Mouse (Mus musculus): ENCODE data around the gene Ipmk. TPM values are rescaled to one million over a fixed set of nuclear protein-coding genes. Genes with fewer than 3 reads are reported as not detected.
"Not testable (repeated sequence)": the region's sequence is repeated elsewhere in the genome, so short reads cannot be mapped to it uniquely, and the experiment has no call there.

The Ipmk gene
- total and polyA plus RNA-seq, 3 experiments, result 14.7 to 27.1 (median 23.8) TPM

GRCm38 (mm10) chr10:71448284-71448683, 100.7 kb downstream of the Ipmk start:
- Histone ChIP-seq H3K27ac (ENCODE audit: insufficient read depth, low read depth) (no peak overlapping the region), H3K4me1 (ENCODE audit: control insufficient read depth in 1 of 2, insufficient read depth in 2 of 2) (no peaks in the 10 kb centered on the region), H3K36me3 (replicated peaks in 1 of 2; ENCODE audit: control insufficient read depth in 1 of 2, insufficient read depth in 1 of 2, low read length in 1 of 2) (no peaks in the 10 kb centered on the region), H3K27me3 (replicated peaks) (no peaks in the 10 kb centered on the region), H3K9me3 (replicated peaks; ENCODE audit: low read length) (peaks cover 4% of the 10 kb centered on the region), H3K9ac (ENCODE audit: insufficient read depth, low read depth) (no peak overlapping the region), H3K79me2 (replicated peaks; ENCODE audit: control insufficient read depth, extremely low read depth, insufficient read depth, poor library complexity, severe bottlenecking) (no peaks in the 10 kb centered on the region), H3K4me2 (ENCODE audit: insufficient read depth, low read depth, poor library complexity, severe bottlenecking) (no peak overlapping the region), H3K4me3 (replicated peaks in 1 of 3; ENCODE audit: low read depth in 2 of 3, low read length in 2 of 3, poor library complexity in 1 of 3) (no peak overlapping the region)
- DNase-seq (ENCODE audit: extremely low read depth), result no peak
- TF ChIP-seq ELF1 (IDR thresholded peaks at IDR 0.05; ENCODE audit: low read depth, low read length), result no peak
- no peak for TF ChIP-seq NRF1 (IDR thresholded peaks at IDR 0.05; ENCODE audit: low read depth, low read length)
- TF ChIP-seq JUND (conservative IDR thresholded peaks at IDR 0.05; ENCODE audit: low read depth, low read length), result no peak
- TF ChIP-seq USF2 (conservative IDR thresholded peaks at IDR 0.05; ENCODE audit: low read depth, low read length), result no peak
- no peak for TF ChIP-seq ZKSCAN1 (IDR thresholded peaks at IDR 0.05; ENCODE audit: borderline replicate concordance, low read depth, low read length)
- no peak for TF ChIP-seq ZMIZ1 (IDR thresholded peaks at IDR 0.05; ENCODE audit: low read depth, low read length)
- no peak for TF ChIP-seq SIN3A (IDR thresholded peaks at IDR 0.05; ENCODE audit: low read length)
- no peak for TF ChIP-seq ETS1 (conservative IDR thresholded peaks at IDR 0.05; ENCODE audit: low read depth, low read length)
- TF ChIP-seq MXI1 (IDR thresholded peaks at IDR 0.05; ENCODE audit: low read depth, low read length), result no peak
- TF ChIP-seq MAZ (IDR thresholded peaks at IDR 0.05; ENCODE audit: low read depth, low read length), result no peak
- TF ChIP-seq MEF2A (IDR thresholded peaks at IDR 0.05; ENCODE audit: borderline replicate concordance, low read depth, low read length), result no peak
- TF ChIP-seq SMC3 (IDR thresholded peaks at IDR 0.05; ENCODE audit: low read depth, low read length), result no peak
- no peak for TF ChIP-seq RAD21 (IDR thresholded peaks at IDR 0.05; ENCODE audit: low read depth, low read length)
- TF ChIP-seq E2F4 (IDR thresholded peaks at IDR 0.05; ENCODE audit: insufficient replicate concordance, low read depth, low read length), result no peak
- TF ChIP-seq UBTF (IDR thresholded peaks at IDR 0.05; ENCODE audit: low read depth, low read length), result no peak
- TF ChIP-seq ZNF384 (IDR thresholded peaks at IDR 0.05; ENCODE audit: low read depth, low read length), result no peak
- dilution Hi-C loops (cut with MboI; ENCODE audit: extremely low pct_ligation_motif_present, extremely low pct_unique_long_range_greater_than_20kb, low sequenced_read_pairs) (no loop called here), in situ Hi-C loops (cut with MboI; ENCODE audit: low pct_ligation_motif_present, low pct_unique_long_range_greater_than_20kb, low sequenced_read_pairs) (no loop called here)

GRCm38 (mm10) chr10:71455355-71455754, 107.8 kb downstream of the Ipmk start:
- in situ Hi-C loops (cut with MboI; ENCODE audit: low pct_ligation_motif_present, low pct_unique_long_range_greater_than_20kb, low sequenced_read_pairs), result no loop called here
- Histone ChIP-seq H3K4me2 (ENCODE audit: insufficient read depth, low read depth, poor library complexity, severe bottlenecking) (no peak overlapping the region), H3K9me3 (replicated peaks; ENCODE audit: low read length) (no peaks in the 10 kb centered on the region), H3K36me3 (replicated peaks in 1 of 2; ENCODE audit: control insufficient read depth in 1 of 2, insufficient read depth in 1 of 2, low read length in 1 of 2) (no peaks in the 10 kb centered on the region), H3K4me1 (ENCODE audit: control insufficient read depth in 1 of 2, insufficient read depth in 2 of 2) (no peaks in the 10 kb centered on the region), H3K27ac (ENCODE audit: insufficient read depth, low read depth) (no peak overlapping the region), H3K79me2 (replicated peaks; ENCODE audit: control insufficient read depth, extremely low read depth, insufficient read depth, poor library complexity, severe bottlenecking) (no peaks in the 10 kb centered on the region), H3K9ac (ENCODE audit: insufficient read depth, low read depth) (no peak overlapping the region), H3K27me3 (replicated peaks) (no peaks in the 10 kb centered on the region), H3K4me3 (replicated peaks in 1 of 3; ENCODE audit: low read depth in 2 of 3, low read length in 2 of 3, poor library complexity in 1 of 3) (no peak overlapping the region)
- no peak for TF ChIP-seq MYC (IDR thresholded peaks at IDR 0.05; ENCODE audit: low read depth, low read length)
- TF ChIP-seq CTCF (conservative IDR thresholded peaks at IDR 0.05 in 1 of 2, IDR thresholded peaks at IDR 0.05 in 1 of 2; ENCODE audit: low read depth in 2 of 2, low read length in 2 of 2), result peak in 1 of 2 experiments; percentile 45; a peak in 2 of 4 replicates
- dilution Hi-C loops (cut with MboI; ENCODE audit: extremely low pct_ligation_motif_present, extremely low pct_unique_long_range_greater_than_20kb, low sequenced_read_pairs), result no loop called here
- DNase-seq (ENCODE audit: extremely low read depth), result peak; percentile 28

GRCm38 (mm10) chr10:71462371-71462770, 114.8 kb downstream of the Ipmk start:
- in situ Hi-C loops (cut with MboI; ENCODE audit: low pct_ligation_motif_present, low pct_unique_long_range_greater_than_20kb, low sequenced_read_pairs); dilution Hi-C loops (cut with MboI; ENCODE audit: extremely low pct_ligation_motif_present, extremely low pct_unique_long_range_greater_than_20kb, low sequenced_read_pairs); DNase-seq (ENCODE audit: extremely low read depth): not testable (repeated sequence)

More at GRCm38 (mm10) chr10:71462371-71462770, 114.8 kb downstream of the Ipmk start:
- not testable (repeated sequence) for H3K4me2 ChIP-seq (ENCODE audit: insufficient read depth, low read depth, poor library complexity, severe bottlenecking); H3K4me1 ChIP-seq (ENCODE audit: control insufficient read depth in 1 of 2, insufficient read depth in 2 of 2); H3K36me3 ChIP-seq (replicated peaks in 1 of 2; ENCODE audit: control insufficient read depth in 1 of 2, insufficient read depth in 1 of 2, low read length in 1 of 2); H3K79me2 ChIP-seq (replicated peaks; ENCODE audit: control insufficient read depth, extremely low read depth, insufficient read depth, poor library complexity, severe bottlenecking); H3K27ac ChIP-seq (ENCODE audit: insufficient read depth, low read depth); H3K9ac ChIP-seq (ENCODE audit: insufficient read depth, low read depth); H3K27me3 ChIP-seq (replicated peaks); H3K4me3 ChIP-seq (replicated peaks in 1 of 3; ENCODE audit: low read depth in 2 of 3, low read length in 2 of 3, poor library complexity in 1 of 3); H3K9me3 ChIP-seq (replicated peaks; ENCODE audit: low read length)
